Mouse (Mus musculus): ENCODE measurements around the gene Neurog1. TPM values are rescaled to one million over a fixed set of nuclear protein-coding genes. Genes with fewer than 3 reads are reported as not detected.

Neurog1 gene
- polyA plus RNA-seq, 1 experiment = not detected

- no peak for DNase-seq
- Histone ChIP-seq H3K4me1 (ENCODE audit: control insufficient read depth, insufficient read depth, low read length) (no peaks in the 10 kb centered on the region), H3K27ac (ENCODE audit: insufficient read depth, low read depth, low read length) (no peak overlapping the region), H3K36me3 (ENCODE audit: control insufficient read depth, insufficient read depth, low read length) (no peaks in the 10 kb centered on the region), H3K27me3 (replicated peaks; ENCODE audit: control insufficient read depth, insufficient read depth, low read length) (no peaks in the 10 kb centered on the region), H3K4me3 (ENCODE audit: insufficient read depth, low read depth, low read length) (no peak overlapping the region)
- WGBS = 42% methylated on average over 10 of the region's 10 CpGs
- TF ChIP-seq POLR2A (IDR thresholded peaks at IDR 0.05; ENCODE audit: low read depth, low read length) (no peak), CTCF (conservative IDR thresholded peaks at IDR 0.05; ENCODE audit: insufficient read depth, insufficient read length, low read depth, low read length) (no peak)
These were observed 25.6 kb downstream of the Neurog1 start for GRCm38 (mm10) chr13:56226175-56226954.

GRCm38 (mm10) chr13:56223625-56224024 lies 28.3 kb downstream of the Neurog1 start:
- DNase-seq = no peak
- Histone ChIP-seq H3K4me3 (ENCODE audit: insufficient read depth, low read depth, low read length) (no peak overlapping the region), H3K27me3 (replicated peaks; ENCODE audit: control insufficient read depth, insufficient read depth, low read length) (no peaks in the 10 kb centered on the region), H3K36me3 (ENCODE audit: control insufficient read depth, insufficient read depth, low read length) (no peaks in the 10 kb centered on the region), H3K27ac (ENCODE audit: insufficient read depth, low read depth, low read length) (no peak overlapping the region), H3K4me1 (ENCODE audit: control insufficient read depth, insufficient read depth, low read length) (no peaks in the 10 kb centered on the region)
- 29% methylated on average over 21 of the region's 21 CpGs for WGBS
- TF ChIP-seq POLR2A (IDR thresholded peaks at IDR 0.05; ENCODE audit: low read depth, low read length) = no peak
- no peak for TF ChIP-seq CTCF (conservative IDR thresholded peaks at IDR 0.05; ENCODE audit: insufficient read depth, insufficient read length, low read depth, low read length)

- no peak for TF ChIP-seq CTCF (conservative IDR thresholded peaks at IDR 0.05; ENCODE audit: insufficient read depth, insufficient read length, low read depth, low read length)
- TF ChIP-seq POLR2A (IDR thresholded peaks at IDR 0.05; ENCODE audit: low read depth, low read length) = no peak
- no peaks in the 10 kb centered on the region for H3K27me3 ChIP-seq (replicated peaks; ENCODE audit: control insufficient read depth, insufficient read depth, low read length)
- DNase-seq = no peak
- H3K36me3 ChIP-seq (ENCODE audit: control insufficient read depth, insufficient read depth, low read length) = no peaks in the 10 kb centered on the region
- 25% methylated on average over 4 of the region's 4 CpGs for WGBS
- H3K27ac ChIP-seq (ENCODE audit: insufficient read depth, low read depth, low read length) = no peak overlapping the region
- H3K4me1 ChIP-seq (ENCODE audit: control insufficient read depth, insufficient read depth, low read length) = no peaks in the 10 kb centered on the region
- H3K4me3 ChIP-seq (ENCODE audit: insufficient read depth, low read depth, low read length) = no peak overlapping the region
These were observed 29.1 kb downstream of the Neurog1 start for GRCm38 (mm10) chr13:56222849-56223246.

GRCm38 (mm10) chr13:56221995-56222848 lies 29.7 kb downstream of the Neurog1 start:
- no peak for TF ChIP-seq CTCF (conservative IDR thresholded peaks at IDR 0.05; ENCODE audit: insufficient read depth, insufficient read length, low read depth, low read length)
- TF ChIP-seq POLR2A (IDR thresholded peaks at IDR 0.05; ENCODE audit: low read depth, low read length) = no peak
- WGBS = 6% methylated on average over 50 of the region's 50 CpGs
- peak overlapping the region; percentile 3; the same call in 1 of the 2 replicates for H3K4me3 ChIP-seq (ENCODE audit: insufficient read depth, low read depth, low read length)
- DNase-seq = no peak
- no peak overlapping the region for H3K27ac ChIP-seq (ENCODE audit: insufficient read depth, low read depth, low read length)
- H3K27me3 ChIP-seq (replicated peaks; ENCODE audit: control insufficient read depth, insufficient read depth, low read length) = no peaks in the 10 kb centered on the region
- H3K36me3 ChIP-seq (ENCODE audit: control insufficient read depth, insufficient read depth, low read length) = no peaks in the 10 kb centered on the region
- no peaks in the 10 kb centered on the region for H3K4me1 ChIP-seq (ENCODE audit: control insufficient read depth, insufficient read depth, low read length)

- Histone ChIP-seq H3K27ac (ENCODE audit: insufficient read depth, low read depth, low read length) (no peak overlapping the region), H3K27me3 (replicated peaks; ENCODE audit: control insufficient read depth, insufficient read depth, low read length) (no peaks in the 10 kb centered on the region), H3K36me3 (ENCODE audit: control insufficient read depth, insufficient read depth, low read length) (no peaks in the 10 kb centered on the region), H3K4me1 (ENCODE audit: control insufficient read depth, insufficient read depth, low read length) (no peaks in the 10 kb centered on the region), H3K4me3 (ENCODE audit: insufficient read depth, low read depth, low read length) (no peak overlapping the region)
- TF ChIP-seq POLR2A (IDR thresholded peaks at IDR 0.05; ENCODE audit: low read depth, low read length) (no peak), CTCF (conservative IDR thresholded peaks at IDR 0.05; ENCODE audit: insufficient read depth, insufficient read length, low read depth, low read length) (no peak)
- no peak for DNase-seq
- 2% methylated on average over 46 of the region's 46 CpGs for WGBS
These were observed 30.6 kb downstream of the Neurog1 start for GRCm38 (mm10) chr13:56221129-56221910.

- no peaks in the 10 kb centered on the region for H3K27me3 ChIP-seq (replicated peaks; ENCODE audit: control insufficient read depth, insufficient read depth, low read length)
These were observed 32.7 kb downstream of the Neurog1 start for GRCm38 (mm10) chr13:56219254-56219653.

More at GRCm38 (mm10) chr13:56219254-56219653, 32.7 kb downstream of the Neurog1 start:
- no peak for TF ChIP-seq POLR2A (IDR thresholded peaks at IDR 0.05; ENCODE audit: low read depth, low read length)
- 59% methylated on average over 9 of the region's 9 CpGs for WGBS
- H3K27ac ChIP-seq (ENCODE audit: insufficient read depth, low read depth, low read length) = no peak overlapping the region
- H3K4me3 ChIP-seq (ENCODE audit: insufficient read depth, low read depth, low read length) = no peak overlapping the region
- H3K4me1 ChIP-seq (ENCODE audit: control insufficient read depth, insufficient read depth, low read length) = no peaks in the 10 kb centered on the region
- no peak for DNase-seq
- no peaks in the 10 kb centered on the region for H3K36me3 ChIP-seq (ENCODE audit: control insufficient read depth, insufficient read depth, low read length)
